Mouse (Mus musculus) bone marrow, adult 2 months (tissue): Measurements from ENCODE around the gene Epn2.

Source experiments
- CTCF ChIP-seq: fragments of 200-500 bp; IDR thresholded peaks from 2 replicates; pipeline ENCODE4 v1.5.1; 2011; ENCODE audit warnings: low read length, control low read depth; ENCODE audit not compliant: control insufficient read depth, insufficient read depth
- POLR2A ChIP-seq: fragments of 200-500 bp; IDR thresholded peaks from 2 replicates; pipeline ENCODE4 v1.6.1; 2011; ENCODE audit warnings: low read depth, mild to moderate bottlenecking, control low read depth, low read length, borderline replicate concordance; ENCODE audit not compliant: control insufficient read depth

DNA sequence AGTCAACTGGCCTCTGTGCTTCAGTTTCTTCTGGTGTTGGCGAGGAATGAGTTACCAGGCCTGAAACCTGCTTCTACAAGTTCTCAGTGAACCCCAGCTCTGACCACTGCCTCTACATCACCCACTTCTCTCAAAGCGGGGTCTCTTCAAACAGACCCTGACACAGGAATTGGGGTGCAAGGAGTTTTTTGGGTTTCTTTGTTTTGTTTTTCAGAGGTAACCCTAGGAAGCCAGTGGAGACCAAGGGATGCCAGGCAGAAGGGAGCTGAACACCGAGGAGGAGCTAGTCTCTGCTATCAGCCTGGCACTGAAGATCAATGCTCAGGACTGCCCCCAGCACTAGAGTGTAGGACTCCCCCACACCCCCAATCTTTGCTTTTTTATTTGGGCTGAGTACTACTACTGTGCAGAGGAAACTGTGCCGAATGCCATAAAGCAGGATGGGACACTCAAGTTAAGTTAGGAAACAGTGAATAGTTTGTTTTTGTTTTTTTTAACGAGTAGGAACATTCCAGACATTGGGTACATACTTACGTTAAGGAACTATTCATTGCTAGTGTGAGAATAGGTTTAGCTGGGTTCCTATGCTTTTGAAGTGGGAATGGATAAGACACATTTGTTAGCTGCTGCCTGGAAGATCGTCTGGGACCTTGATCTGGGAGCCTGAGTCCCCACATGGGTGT lies 37.9 kb upstream of the Epn2 start:
- TF ChIP-seq CTCF (no peak), POLR2A (no peak)
